In genomic region chr2:178327466-178328040, GRCm38 (mm10) we compare ENCODE assay signal across 8 mouse cellular contexts.
DNase-seq lines count a peak whose midpoint lies in the region; ATAC-seq lines count a peak whose summit lies in the region.

No protein-coding gene starts in this region.

- WGBS in forebrain, embryonic 13.5 days = 8% methylated on average over 12 of the region's 12 CpGs
- WGBS in heart, embryonic 16.5 days = 9% methylated on average over 12 of the region's 12 CpGs
- 13% methylated on average over 12 of the region's 12 CpGs for WGBS in liver, embryonic 11.5 days

- peak; percentile 10 for DNase-seq in c-Kit-positive CD71-negative TER-119-negative erythroid progenitor cells, embryonic 14.5 days (ENCODE audit: low read depth)
- peak; percentile 61 for DNase-seq in kidney, postnatal 10 days
- peak; percentile 50 for DNase-seq in liver, embryonic 11.5 days (ENCODE audit: low spot score)

- peak overlapping the region; percentile 54 for H3K4me2 ChIP-seq in forebrain, embryonic 13.5 days
- peak overlapping the region; percentile 61 for H3K4me2 ChIP-seq in heart, embryonic 16.5 days (ENCODE audit: low read depth, low read length)
- no peak overlapping the region for H3K4me2 ChIP-seq in liver, embryonic 11.5 days

- no peaks in the 10 kb centered on the region for H3K9me3 ChIP-seq in forebrain, embryonic 13.5 days (replicated peaks)
- no peaks in the 10 kb centered on the region for H3K9me3 ChIP-seq in heart, embryonic 16.5 days (replicated peaks; ENCODE audit: control insufficient read depth, low read length)
- H3K9me3 ChIP-seq in liver, embryonic 11.5 days (ENCODE audit: control insufficient read depth, low read length) = no peaks in the 10 kb centered on the region

- H3K4me1 ChIP-seq in forebrain, embryonic 13.5 days = peaks cover 29% of the 10 kb centered on the region
- peaks cover 25% of the 10 kb centered on the region for H3K4me1 ChIP-seq in heart, embryonic 16.5 days (ENCODE audit: control insufficient read depth, insufficient read depth, low read length)
- H3K4me1 ChIP-seq in liver, embryonic 11.5 days (replicated peaks; ENCODE audit: control insufficient read depth, insufficient read depth, low read length) = no peaks in the 10 kb centered on the region

- peaks cover 3% of the 10 kb centered on the region; the same call in 1 of the 2 replicates for H3K36me3 ChIP-seq in forebrain, embryonic 13.5 days (ENCODE audit: poor library complexity, severe bottlenecking)
- H3K36me3 ChIP-seq in heart, embryonic 16.5 days (ENCODE audit: control insufficient read depth, insufficient read depth) = no peaks in the 10 kb centered on the region
- H3K36me3 ChIP-seq in liver, embryonic 11.5 days (ENCODE audit: control insufficient read depth, insufficient read depth, low read length) = no peaks in the 10 kb centered on the region

- peak; percentile 62 for ATAC-seq in CD4-positive, CD25-positive, alpha-beta regulatory T cell, adult 4 months
- peak; percentile 97 for ATAC-seq in forebrain, embryonic 13.5 days
- ATAC-seq in heart, embryonic 16.5 days (replicated peaks; ENCODE audit: extremely low read depth, insufficient read depth, low FRiP score) = peak; percentile 83
- peak; percentile 73 for ATAC-seq in liver, embryonic 11.5 days (replicated peaks; ENCODE audit: low FRiP score)
- peak; percentile 42; the same call in 1 of the 2 replicates for ATAC-seq in monocyte, adult 5-6 weeks (replicated peaks; ENCODE audit: insufficient number of reproducible peaks, low FRiP score, low TSS enrichment, poor library complexity, severe bottlenecking)
- ATAC-seq in erythroblast, adult 5-6 weeks (replicated peaks; ENCODE audit: low FRiP score, poor library complexity, severe bottlenecking) = no peak

- H3K4me3 ChIP-seq in forebrain, embryonic 13.5 days = peak overlapping the region; percentile 23
- peak overlapping the region; percentile 25 for H3K4me3 ChIP-seq in heart, embryonic 16.5 days (ENCODE audit: low read length)
- H3K4me3 ChIP-seq in liver, embryonic 11.5 days (ENCODE audit: low read depth, low read length) = no peak overlapping the region

- peak overlapping the region; percentile 86 for H3K27ac ChIP-seq in forebrain, embryonic 13.5 days
- H3K27ac ChIP-seq in heart, embryonic 16.5 days (ENCODE audit: low read length) = peak overlapping the region; percentile 12; the same call in 1 of the 2 replicates
- no peak overlapping the region for H3K27ac ChIP-seq in liver, embryonic 11.5 days (ENCODE audit: low read depth, low read length)

- H3K27me3 ChIP-seq in forebrain, embryonic 13.5 days = no peaks in the 10 kb centered on the region
- no peaks in the 10 kb centered on the region for H3K27me3 ChIP-seq in heart, embryonic 16.5 days (ENCODE audit: control insufficient read depth, insufficient read depth, low read length)
- H3K27me3 ChIP-seq in liver, embryonic 11.5 days (replicated peaks; ENCODE audit: control insufficient read depth, insufficient read depth, low read length) = no peaks in the 10 kb centered on the region

- H3K9ac ChIP-seq in forebrain, embryonic 13.5 days = peak overlapping the region; percentile 41
- peak overlapping the region; percentile 26; the same call in 1 of the 2 replicates for H3K9ac ChIP-seq in heart, embryonic 16.5 days (ENCODE audit: low read length)
- no peak overlapping the region for H3K9ac ChIP-seq in liver, embryonic 11.5 days (ENCODE audit: low read depth, low read length)

Comparison
In these comparisons a context has a peak if more than half of its experiments do, and no peak if none do; other contexts are left out.
1. DNase-seq: peak in every context shown above with its lines; median percentile 61 in kidney, postnatal 10 days; 50 in liver, embryonic 11.5 days; 10 in c-Kit-positive CD71-negative TER-119-negative erythroid progenitor cells, embryonic 14.5 days.